Mouse (Mus musculus) CD8-positive naive resting alpha-beta T cell, adult 57 days (primary cell): ENCODE data around the gene Ralb. TPM values are rescaled to one million over a fixed set of nuclear protein-coding genes. Genes with fewer than 3 reads are reported as not detected.

Experiments used
- total RNA-seq: library from RNA; stranded (reverse); gene quantifications from one replicate; pipeline ENCODE4 v1.2.4, GENCODE M21; 2023

Gene Ralb
- 6.3 TPM for total RNA-seq

GRCm38 (mm10) chr1:119504260-119505062 is at the start of gene Ralb:
Gene Ralb, minus strand, starts transcription at chr1:119504794.

GRCm38 (mm10) chr1:119525689-119526591 is 21.3 kb upstream of the Ralb start, which contains the start of gene Tmem185b:
Gene Tmem185b, plus strand, starts transcription at chr1:119526160.

GRCm38 (mm10) chr1:119421576-119422421 is 82.8 kb downstream of the Ralb start, which contains the start of gene Inhbb:
Gene Inhbb, minus strand, starts transcription at chr1:119422248.

Other genes starting within 250 kb of the Ralb start
- not detected for gene Inhbb, start 82.5 kb downstream of the Ralb start, total RNA-seq
- gene Tmem185b, start 21.4 kb upstream of the Ralb start, total RNA-seq = 29.9 TPM
- 1.5 TPM for gene Epb41l5, start 144.2 kb upstream of the Ralb start, total RNA-seq